Mouse (Mus musculus) B cell, adult (primary cell): ENCODE data around the gene Prss37. TPM values are rescaled to one million over a fixed set of nuclear protein-coding genes. Genes with fewer than 3 reads are reported as not detected.

ENCODE experiments used
- total RNA-seq: library from RNA; stranded (reverse); gene quantifications from 4 replicates; pipeline ENCODE4 v1.2.4, GENCODE M21; 2023; ENCODE audit not compliant: inconsistent age

Gene Prss37
- not detected in 4 replicates for total RNA-seq

DNA sequence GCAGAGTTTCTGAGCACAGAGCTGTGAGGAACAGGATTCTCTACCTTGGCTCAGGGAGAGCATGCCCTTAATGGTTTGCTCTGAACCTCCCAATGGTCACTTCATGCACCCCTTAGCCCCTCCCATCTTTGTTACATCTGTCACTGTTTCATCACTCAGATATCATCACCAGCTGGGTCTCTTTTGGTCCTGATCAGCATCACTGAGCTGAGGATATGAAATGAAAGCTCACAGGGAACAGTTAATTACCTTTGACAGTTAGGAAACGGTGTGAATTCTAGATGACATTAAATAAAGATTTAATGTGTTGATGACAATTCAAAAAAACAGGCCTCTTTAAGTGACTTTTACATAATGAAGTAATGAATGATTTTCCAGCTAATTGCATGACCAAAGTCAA lies at the start of gene Prss37:
Gene Prss37 (minus strand): TSS at position 101 of the 400 bp plus-strand sequence.

DNA sequence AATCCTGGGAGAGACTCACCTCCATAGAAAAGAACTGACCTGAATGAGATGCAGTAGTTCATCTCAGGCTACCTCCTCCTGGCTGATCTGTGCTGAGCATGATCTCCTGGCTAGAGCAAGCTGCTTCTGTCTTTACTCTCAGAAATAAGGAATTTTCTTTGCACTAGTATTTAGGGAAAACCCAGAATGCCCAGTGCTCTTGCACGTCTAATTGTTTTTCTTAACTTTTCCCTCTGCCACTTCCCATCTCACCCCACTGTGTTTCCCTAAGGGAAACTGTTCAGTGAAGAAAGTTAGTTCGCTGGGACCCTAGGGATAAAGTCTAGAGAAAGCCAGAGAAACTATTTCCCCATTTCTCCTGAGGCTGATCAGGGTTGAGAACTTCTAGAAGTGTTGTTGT lies 35.6 kb upstream of the Prss37 start, which contains the start of gene Olfr461:
Gene Olfr461 (minus strand): TSS at position 101 of the 400 bp plus-strand sequence.

DNA sequence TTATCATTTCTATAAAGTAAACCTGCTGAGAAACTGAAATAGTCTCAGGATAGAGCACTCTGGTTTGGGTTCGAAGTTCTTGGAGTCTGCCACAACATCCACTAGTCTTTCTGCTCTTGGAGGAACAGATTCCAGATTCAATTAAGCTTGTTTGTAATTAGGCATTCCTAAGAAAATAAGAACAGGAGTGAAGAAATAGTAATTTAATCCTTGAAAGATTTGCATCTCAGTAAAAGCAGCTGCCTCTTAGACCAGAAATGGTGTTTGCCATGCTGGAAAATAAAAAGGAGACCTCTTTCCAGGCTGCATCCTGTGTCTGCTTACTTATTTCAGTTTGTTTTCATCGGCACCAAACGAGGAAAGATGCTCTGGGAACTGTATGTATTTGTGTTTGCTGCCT lies 26.1 kb downstream of the Prss37 start, which contains the start of gene Tas2r108:
Gene Tas2r108 (plus strand): TSS at position 301 of the 400 bp plus-strand sequence.

DNA sequence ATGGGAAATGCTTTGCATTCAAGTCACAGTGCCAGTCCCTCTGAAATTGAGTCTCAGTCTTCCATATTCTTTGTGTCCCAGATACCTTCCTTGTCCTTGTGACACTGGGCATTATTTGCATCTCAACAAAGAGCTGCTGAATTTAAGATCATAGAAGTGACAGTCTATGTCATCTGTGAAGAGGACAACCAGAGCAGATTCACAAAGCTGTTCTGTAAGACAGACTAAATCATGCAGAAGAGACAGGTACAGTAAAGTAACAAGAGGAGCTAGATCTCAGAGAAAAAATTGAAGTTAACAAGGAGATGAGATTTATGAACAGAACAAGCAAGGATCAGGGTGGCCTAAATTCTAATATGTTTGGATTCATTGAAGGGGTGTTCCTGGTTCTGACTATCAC lies 28.4 kb downstream of the Prss37 start, which contains the start of gene Tas2r137:
Gene Tas2r137 (plus strand): TSS at position 301 of the 400 bp plus-strand sequence.

DNA sequence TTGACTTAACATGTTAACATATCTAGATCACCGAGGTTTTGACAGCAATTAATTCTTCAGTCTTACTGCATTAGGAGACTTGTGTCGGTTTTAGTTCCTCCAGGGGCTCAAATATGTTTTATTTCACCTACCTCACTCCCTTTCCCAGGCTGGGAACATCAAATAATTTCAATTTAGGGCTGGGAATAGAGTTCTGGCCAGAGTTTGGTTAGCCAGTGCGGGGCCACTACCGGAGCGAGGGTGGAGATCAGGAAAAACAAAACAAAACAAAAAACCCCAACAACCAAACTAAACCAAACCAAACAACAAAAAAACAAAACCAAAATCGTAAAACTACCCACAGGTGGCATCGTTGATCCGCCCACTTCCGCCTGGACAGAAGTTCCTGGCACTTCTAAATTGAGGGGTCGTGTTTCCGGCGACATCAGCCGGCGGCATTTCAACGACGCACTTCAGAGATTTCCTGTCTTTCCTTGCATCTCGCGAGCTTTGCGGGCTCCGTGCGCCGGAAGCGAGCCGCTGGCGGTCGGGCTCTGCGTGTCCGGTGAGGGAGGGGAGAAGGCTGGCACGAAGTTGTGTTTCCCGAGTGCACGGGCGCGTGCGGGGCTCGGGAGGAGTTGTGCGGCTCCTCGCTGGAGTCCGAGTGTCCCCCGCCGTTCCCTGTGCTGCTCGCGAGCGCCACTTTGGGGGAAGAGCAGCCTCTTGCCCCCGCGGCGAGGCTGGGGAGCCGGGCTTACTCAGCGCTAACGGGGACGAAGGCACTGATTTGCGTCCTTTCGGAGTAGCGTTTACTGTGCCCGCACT lies 48.2 kb downstream of the Prss37 start, which contains the start of gene Ssbp1:
Gene Ssbp1 (plus strand): TSS at position 437 of the 804 bp plus-strand sequence.

Other genes with a start within 250 kb of the Prss37 start
- 21.8 to 26.8 TPM (median 24.3 TPM) in 4 replicates for gene Agk, start 194.3 kb downstream of the Prss37 start, total RNA-seq
- 11.2 to 16.1 TPM (median 13.3 TPM) in 4 replicates for gene E330009J07Rik, start 83.4 kb downstream of the Prss37 start, total RNA-seq
- gene Wee2, start 80.4 kb downstream of the Prss37 start, total RNA-seq: not detected in 4 replicates
- 109 to 120 TPM (median 113 TPM) in 4 replicates for gene Ssbp1, start 48.2 kb downstream of the Prss37 start, total RNA-seq
- 0.48 to 0.66 TPM in 2 of 4 replicates, not detected in the others for gene Tas2r137, start 28.3 kb downstream of the Prss37 start, total RNA-seq
- 0.54 TPM in 1 of 4 replicates, not detected in the others for gene Tas2r108, start 26.0 kb downstream of the Prss37 start, total RNA-seq
- not detected in 4 replicates for gene Olfr461, start 35.5 kb upstream of the Prss37 start, total RNA-seq
- gene Olfr460, start 50.0 kb upstream of the Prss37 start, total RNA-seq: not detected in 4 replicates
- not detected in 4 replicates for gene Clec5a, start 66.3 kb upstream of the Prss37 start, total RNA-seq
- gene Tas2r138, start 93.8 kb upstream of the Prss37 start, total RNA-seq: not detected in 4 replicates
- gene Mgam, start 109.3 kb upstream of the Prss37 start, total RNA-seq: not detected in 4 replicates